Mouse (Mus musculus) midbrain, embryonic 12.5 days (tissue): ENCODE data around the gene Olfr814. TPM values are rescaled to one million over a fixed set of nuclear protein-coding genes. Genes with fewer than 3 reads are reported as not detected.
"Not testable (repeated sequence)": the region's sequence is repeated elsewhere in the genome, so short reads cannot be mapped to it uniquely, and the experiment has no call there.

ENCODE experiments used
- ATAC-seq: fragments of 200-750 bp; cut with Nextera tagmentation; 2 replicates; pipeline ENCODE4 v1.8.0; 2017; ENCODE audit warnings: low read depth, moderate TSS enrichment, moderate library complexity; ENCODE audit not compliant: low FRiP score
- H3K27ac ChIP-seq: fragments of 300-500 bp; sonication (generic); replicated peaks from 2 replicates; pipeline ENCODE4 v1.5.1; 2016; ENCODE audit warnings: mild to moderate bottlenecking
- H3K27me3 ChIP-seq: fragments of 300-500 bp; sonication (generic); 2 replicates; pipeline ENCODE4 v1.6.1; 2016; ENCODE audit warnings: mild to moderate bottlenecking
- H3K36me3 ChIP-seq: fragments of 300-500 bp; sonication (generic); 2 replicates; pipeline ENCODE4 v1.6.1; 2016
- H3K4me1 ChIP-seq: fragments of 300-500 bp; sonication (generic); 2 replicates; pipeline ENCODE4 v1.6.1; 2016
- H3K4me2 ChIP-seq: fragments of 300-500 bp; sonication (generic); replicated peaks from 2 replicates; pipeline ENCODE4 v1.6.1; 2016; ENCODE audit warnings: mild to moderate bottlenecking, moderate library complexity
- H3K4me3 ChIP-seq: fragments of 300-500 bp; sonication (generic); 2 replicates; pipeline ENCODE4 v1.5.1; 2016; ENCODE audit warnings: mild to moderate bottlenecking
- H3K9ac ChIP-seq: fragments of 300-500 bp; sonication (generic); replicated peaks from 2 replicates; pipeline ENCODE4 v1.6.1; 2016; ENCODE audit warnings: mild to moderate bottlenecking, moderate library complexity
- H3K9me3 ChIP-seq: fragments of 300-500 bp; sonication (generic); 2 replicates; pipeline ENCODE4 v1.6.1; 2016; ENCODE audit warnings: mild to moderate bottlenecking
- WGBS: fragments of 180-500 bp; shearing (Covaris S2); methylation state at CpG from one replicate; pipeline ENCODE4 v1.1.7; 2016; 5-methylcytosine and 5-hydroxymethylcytosine counted together
- polyA plus RNA-seq: library from polyadenylated mRNA; unstranded; fragments of >200 nt; fragmentation: Nextera tagmentation; extraction: Ambion mirVana; gene quantifications from 2 replicates; pipeline ENCODE4 v1.2.1, GENCODE M21; 2016

Olfr814 gene
- polyA plus RNA-seq = not detected in 2 replicates

DNA sequence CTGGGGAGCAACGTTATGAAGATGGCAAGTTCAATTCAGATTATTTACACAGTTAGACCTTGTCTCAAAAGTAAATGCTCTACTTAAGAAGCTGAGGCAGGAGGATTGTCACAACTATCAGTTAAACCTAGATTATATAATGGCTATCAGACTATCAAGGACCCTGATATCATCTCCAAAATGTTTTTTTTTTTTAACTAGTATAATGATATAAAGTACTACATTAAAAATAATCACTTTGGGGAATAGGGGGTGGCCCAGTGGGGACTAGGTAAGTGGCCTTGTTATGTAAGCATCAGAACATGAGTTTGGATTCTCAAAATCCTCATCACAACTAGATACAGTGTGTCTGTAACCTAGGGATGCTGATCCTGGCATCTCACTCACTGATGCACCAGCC, at the start of gene Olfr814:
Gene Olfr814, minus strand, starts transcription at position 101 of the 400 bp plus-strand sequence.
- 71% methylated on average over 1 of the region's 1 CpGs for WGBS
- not testable (repeated sequence) for H3K9ac ChIP-seq, H3K36me3 ChIP-seq, ATAC-seq, H3K4me1 ChIP-seq, H3K4me3 ChIP-seq, H3K9me3 ChIP-seq, H3K27me3 ChIP-seq, H3K27ac ChIP-seq, H3K4me2 ChIP-seq

DNA sequence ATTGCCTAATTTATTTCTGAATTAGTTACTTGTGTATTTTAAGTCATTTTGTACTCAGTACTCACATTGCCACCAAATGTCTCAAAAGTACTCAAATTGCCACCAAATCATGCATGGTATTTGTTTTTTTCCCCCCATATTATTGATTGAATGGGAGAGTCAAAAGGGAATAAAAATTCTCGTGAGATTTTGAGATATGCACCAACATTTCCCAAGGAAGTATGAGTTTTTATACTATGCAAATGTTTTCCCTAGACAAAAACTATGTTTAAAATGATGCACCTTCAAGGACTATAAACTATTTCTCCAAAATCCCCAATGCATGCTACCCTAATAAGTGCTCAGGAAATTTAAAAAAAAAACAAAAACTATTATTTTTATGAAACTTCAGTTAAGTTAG, 35.8 kb upstream of the Olfr814 start, which contains the start of gene Olfr816:
Gene Olfr816, minus strand, starts transcription at position 101 of the 400 bp plus-strand sequence.
- no peak within 1 kb of the TSS for H3K4me3 ChIP-seq
- no peaks in the 10 kb centered on the region for H3K27me3 ChIP-seq
- WGBS = 76% methylated on average over 1 of the region's 1 CpGs
- H3K9ac ChIP-seq = no peak within 1 kb of the TSS
- no peaks in the 10 kb centered on the region for H3K9me3 ChIP-seq
- ATAC-seq = no peak
- no peak within 1 kb of the TSS for H3K27ac ChIP-seq
- no peak within 1 kb of the TSS for H3K4me2 ChIP-seq
- H3K4me1 ChIP-seq = no peaks in the 10 kb centered on the region
- H3K36me3 ChIP-seq = no peaks in the 10 kb centered on the region

DNA sequence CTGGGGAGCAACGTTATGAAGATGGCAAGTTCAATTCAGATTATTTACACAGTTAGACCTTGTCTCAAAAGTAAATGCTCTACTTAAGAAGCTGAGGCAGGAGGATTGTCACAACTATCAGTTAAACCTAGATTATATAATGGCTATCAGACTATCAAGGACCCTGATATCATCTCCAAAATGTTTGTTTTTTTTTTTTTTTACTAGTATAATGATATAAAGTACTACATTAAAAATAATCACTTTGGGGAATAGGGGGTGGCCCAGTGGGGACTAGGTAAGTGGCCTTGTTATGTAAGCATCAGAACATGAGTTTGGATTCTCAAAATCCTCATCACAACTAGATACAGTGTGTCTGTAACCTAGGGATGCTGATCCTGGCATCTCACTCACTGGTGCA, 26.1 kb upstream of the Olfr814 start, which contains the start of gene Olfr815:
Gene Olfr815, minus strand, starts transcription at position 101 of the 400 bp plus-strand sequence.
- ATAC-seq, H3K4me2 ChIP-seq, H3K36me3 ChIP-seq, H3K9ac ChIP-seq, H3K4me1 ChIP-seq, H3K27ac ChIP-seq, H3K4me3 ChIP-seq, H3K9me3 ChIP-seq, H3K27me3 ChIP-seq: not testable (repeated sequence)
- 67% methylated on average over 1 of the region's 1 CpGs for WGBS

DNA sequence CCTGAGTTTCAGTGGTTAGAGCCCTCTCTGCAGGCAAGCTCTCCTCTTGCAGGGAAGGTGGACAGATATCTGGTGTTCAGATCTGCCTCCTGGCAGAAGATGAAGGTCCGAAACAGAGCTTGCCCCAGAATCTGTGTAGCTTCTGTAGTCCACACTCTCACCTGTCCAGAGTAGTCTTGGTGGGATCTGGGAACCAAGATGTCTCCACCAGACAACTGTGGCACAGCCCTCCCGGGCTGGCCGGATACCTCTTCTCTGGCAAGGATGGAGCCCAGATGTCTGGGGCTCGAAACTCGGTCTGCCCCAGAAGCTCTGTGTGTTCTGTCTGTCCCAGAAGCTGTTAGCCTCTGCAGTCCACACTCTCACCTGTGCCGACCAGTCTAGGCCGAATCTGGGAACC, 6.3 kb upstream of the Olfr814 start:
- H3K27me3 ChIP-seq = no peaks in the 10 kb centered on the region
- ATAC-seq = no peak
- 89% methylated on average over 7 of the region's 7 CpGs for WGBS
- no peaks in the 10 kb centered on the region for H3K4me1 ChIP-seq
- no peak overlapping the region for H3K4me3 ChIP-seq
- no peak overlapping the region for H3K9ac ChIP-seq
- no peaks in the 10 kb centered on the region for H3K36me3 ChIP-seq
- H3K4me2 ChIP-seq = no peak overlapping the region
- H3K9me3 ChIP-seq = no peaks in the 10 kb centered on the region
- no peak overlapping the region for H3K27ac ChIP-seq

DNA sequence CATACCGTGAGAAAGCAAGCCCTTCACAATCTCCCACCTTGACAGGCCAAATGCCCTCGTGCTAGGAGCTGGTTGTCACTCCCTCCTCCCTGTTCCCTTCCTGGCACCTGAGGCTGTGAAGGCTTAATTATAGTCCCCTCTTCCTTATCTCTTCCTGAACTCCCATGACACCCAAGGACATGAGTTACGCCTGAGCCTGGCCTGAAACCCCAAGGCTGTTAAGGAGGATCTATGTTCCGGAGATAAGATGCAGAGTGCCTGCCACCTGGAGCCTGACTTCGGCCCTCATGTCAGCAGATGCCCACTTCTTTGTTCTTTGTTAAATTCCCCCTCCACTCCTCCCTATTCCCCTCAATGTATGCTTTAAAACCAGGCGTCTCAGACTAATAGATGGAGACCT, 5.8 kb upstream of the Olfr814 start:
- H3K9ac ChIP-seq, H3K4me2 ChIP-seq, ATAC-seq, H3K36me3 ChIP-seq, H3K4me1 ChIP-seq, H3K27ac ChIP-seq, H3K27me3 ChIP-seq, H3K4me3 ChIP-seq, H3K9me3 ChIP-seq: not testable (repeated sequence)
- 81% methylated on average over 6 of the region's 6 CpGs for WGBS

DNA sequence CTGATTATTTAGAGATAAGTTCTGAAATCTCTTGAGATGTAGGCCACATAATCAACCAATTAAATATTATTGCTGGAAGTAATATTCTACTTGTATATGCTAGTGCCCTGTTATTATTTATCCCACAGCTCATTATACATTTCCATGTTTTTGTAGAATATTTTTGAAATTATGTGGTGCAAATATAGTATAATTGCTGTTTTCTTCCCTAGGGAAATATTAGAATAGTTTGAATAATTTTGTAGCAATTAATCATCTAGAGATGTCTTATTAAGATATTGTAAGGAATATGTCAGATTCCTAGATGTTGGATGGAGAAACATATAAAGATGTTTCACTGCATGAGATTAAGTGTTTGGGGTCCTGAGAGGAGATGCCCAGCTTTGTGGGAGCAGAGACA, 24.6 kb downstream of the Olfr814 start, which contains the start of gene Olfr813:
Gene Olfr813, plus strand, starts transcription at position 301 of the 400 bp plus-strand sequence.
- ATAC-seq = no peak
- Histone ChIP-seq H3K4me1 (no peaks in the 10 kb centered on the region), H3K9ac (no peak within 1 kb of the TSS), H3K27me3 (no peaks in the 10 kb centered on the region), H3K4me3 (no peak within 1 kb of the TSS), H3K9me3 (no peaks in the 10 kb centered on the region), H3K36me3 (no peaks in the 10 kb centered on the region), H3K4me2 (no peak within 1 kb of the TSS), H3K27ac (no peak within 1 kb of the TSS)

DNA sequence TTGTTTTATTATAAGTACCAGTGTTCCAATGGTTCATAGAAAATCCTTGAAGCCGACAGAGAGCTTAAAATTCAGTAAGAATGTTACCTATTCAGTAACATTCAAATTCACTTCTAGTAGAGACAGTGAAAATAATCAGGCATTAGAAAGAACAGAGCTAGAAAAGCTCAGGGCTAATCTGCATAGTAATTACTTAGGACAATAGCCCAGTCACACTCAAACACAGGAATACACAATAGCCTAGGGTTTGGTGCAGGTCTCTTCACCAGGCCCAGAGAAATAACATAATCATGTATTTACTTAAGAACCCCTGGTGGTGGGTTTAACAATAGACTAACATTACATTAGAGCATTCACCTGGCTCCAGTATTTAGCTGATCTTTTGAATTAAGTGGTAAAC, 32.3 kb downstream of the Olfr814 start:
- Histone ChIP-seq H3K27me3 (no peaks in the 10 kb centered on the region), H3K9ac (no peak overlapping the region), H3K9me3 (no peaks in the 10 kb centered on the region), H3K4me1 (no peaks in the 10 kb centered on the region), H3K36me3 (no peaks in the 10 kb centered on the region), H3K4me3 (no peak overlapping the region), H3K27ac (no peak overlapping the region), H3K4me2 (no peak overlapping the region)
- ATAC-seq = no peak
- 59% methylated on average over 1 of the region's 1 CpGs for WGBS

DNA sequence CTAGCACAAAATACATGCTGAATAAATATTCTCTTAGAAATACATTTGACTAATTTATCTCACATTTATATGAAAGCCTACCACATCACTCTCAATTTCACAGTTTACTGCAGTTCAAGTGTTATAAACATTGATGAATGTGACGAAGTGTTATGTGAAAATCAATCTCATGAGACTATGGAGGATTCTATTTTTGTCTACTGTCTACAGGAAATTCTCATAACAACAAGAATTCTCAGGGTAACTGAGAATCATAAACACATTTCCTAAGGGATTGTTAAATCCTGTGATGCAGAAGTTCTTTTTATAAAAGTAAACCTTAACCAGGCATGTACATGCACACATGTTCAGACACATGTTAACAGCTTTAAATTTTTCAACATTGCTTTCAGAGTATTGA, 33.7 kb downstream of the Olfr814 start, which contains the start of gene Olfr812:
Gene Olfr812, minus strand, starts transcription at position 101 of the 400 bp plus-strand sequence.
- Histone ChIP-seq H3K27ac (no peak within 1 kb of the TSS), H3K4me2 (no peak within 1 kb of the TSS), H3K4me1 (no peaks in the 10 kb centered on the region), H3K36me3 (no peaks in the 10 kb centered on the region), H3K4me3 (no peak within 1 kb of the TSS), H3K9ac (no peak within 1 kb of the TSS), H3K9me3 (no peaks in the 10 kb centered on the region), H3K27me3 (no peaks in the 10 kb centered on the region)
- 75% methylated on average over 1 of the region's 1 CpGs for WGBS
- ATAC-seq = no peak

Other genes starting within 250 kb of the Olfr814 start
- gene Olfr799, start 242.4 kb downstream of the Olfr814 start, polyA plus RNA-seq = not detected in 2 replicates
- not detected in 2 replicates for gene Olfr800, start 222.2 kb downstream of the Olfr814 start, polyA plus RNA-seq
- not detected in 2 replicates for gene Olfr801, start 206.0 kb downstream of the Olfr814 start, polyA plus RNA-seq
- not detected in 2 replicates for gene Olfr802, start 191.7 kb downstream of the Olfr814 start, polyA plus RNA-seq
- not detected in 2 replicates for gene Olfr803, start 185.6 kb downstream of the Olfr814 start, polyA plus RNA-seq
- gene Olfr804, start 176.6 kb downstream of the Olfr814 start, polyA plus RNA-seq = not detected in 2 replicates
- not detected in 2 replicates for gene Olfr805, start 150.5 kb downstream of the Olfr814 start, polyA plus RNA-seq
- gene Olfr806, start 137.9 kb downstream of the Olfr814 start, polyA plus RNA-seq = not detected in 2 replicates
- not detected in 2 replicates for gene Olfr807, start 122.1 kb downstream of the Olfr814 start, polyA plus RNA-seq
- not detected in 2 replicates for gene Olfr808, start 114.4 kb downstream of the Olfr814 start, polyA plus RNA-seq
- gene Olfr809, start 105.2 kb downstream of the Olfr814 start, polyA plus RNA-seq = not detected in 2 replicates
- gene Olfr810, start 84.9 kb downstream of the Olfr814 start, polyA plus RNA-seq = not detected in 2 replicates
- not detected in 2 replicates for gene Olfr811, start 75.5 kb downstream of the Olfr814 start, polyA plus RNA-seq
- not detected in 2 replicates for gene Olfr812, start 33.8 kb downstream of the Olfr814 start, polyA plus RNA-seq
- not detected in 2 replicates for gene Olfr813, start 24.5 kb downstream of the Olfr814 start, polyA plus RNA-seq
- not detected in 2 replicates for gene Olfr815, start 26.0 kb upstream of the Olfr814 start, polyA plus RNA-seq
- not detected in 2 replicates for gene Olfr816, start 35.7 kb upstream of the Olfr814 start, polyA plus RNA-seq
- gene Olfr818, start 69.2 kb upstream of the Olfr814 start, polyA plus RNA-seq = not detected in 2 replicates
- gene Olfr819, start 87.4 kb upstream of the Olfr814 start, polyA plus RNA-seq = not detected in 2 replicates
- gene Olfr247, start 96.3 kb upstream of the Olfr814 start, polyA plus RNA-seq = not detected in 2 replicates
- gene Gm10310, start 105.2 kb upstream of the Olfr814 start, polyA plus RNA-seq = not detected in 2 replicates
- gene Olfr820, start 132.8 kb upstream of the Olfr814 start, polyA plus RNA-seq = not detected in 2 replicates
- not detected in 2 replicates for gene Olfr821, start 150.5 kb upstream of the Olfr814 start, polyA plus RNA-seq
- gene Olfr822, start 191.4 kb upstream of the Olfr814 start, polyA plus RNA-seq = not detected in 2 replicates
- not detected in 2 replicates for gene Olfr823, start 235.5 kb upstream of the Olfr814 start, polyA plus RNA-seq